Mouse (Mus musculus): ENCODE data around the gene Defb13. TPM values are rescaled to one million over a fixed set of nuclear protein-coding genes. Genes with fewer than 3 reads are reported as not detected.
A peak's percentile ranks its signal among the peaks of the same experiment; 100 is the strongest.
"Not testable (repeated sequence)": the region's sequence is repeated elsewhere in the genome, so short reads cannot be mapped to it uniquely, and the experiment has no call there.

Gene Defb13
- polyA plus RNA-seq (2012; rRNA removed): not detected in 2 replicates

DNA sequence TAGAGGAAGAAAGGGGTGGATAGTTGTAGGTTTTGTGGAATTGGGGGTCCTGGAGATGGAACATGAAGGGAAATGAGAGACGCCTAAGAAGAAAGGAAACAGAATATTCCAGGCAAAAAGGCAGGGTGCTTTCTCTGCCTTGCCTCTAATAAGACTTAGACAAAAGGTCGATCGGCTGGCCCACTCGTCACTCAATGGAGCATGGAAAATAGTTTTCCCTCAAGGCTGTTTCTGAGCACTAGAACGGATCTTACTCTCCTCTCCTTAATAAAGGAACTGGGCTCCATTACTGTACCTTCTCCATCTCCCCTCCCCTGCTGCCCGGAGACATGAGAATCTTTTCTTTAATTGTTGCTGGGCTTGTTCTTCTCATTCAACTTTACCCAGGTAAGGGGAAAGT lies at the start of gene Defb13:
Gene Defb13, plus strand, starts transcription at position 301 of the 400 bp plus-strand sequence.
- DNase-seq (ENCODE audit: low read depth): no peak
- no peak for TF ChIP-seq POLR2A (IDR thresholded peaks at IDR 0.05; ENCODE audit: borderline replicate concordance, extremely low read depth, insufficient read depth, insufficient read length, poor library complexity, severe bottlenecking)
- no peak for TF ChIP-seq CTCF (IDR thresholded peaks at IDR 0.05; ENCODE audit: borderline replicate concordance, extremely low read depth, insufficient read depth, insufficient read length)

DNA sequence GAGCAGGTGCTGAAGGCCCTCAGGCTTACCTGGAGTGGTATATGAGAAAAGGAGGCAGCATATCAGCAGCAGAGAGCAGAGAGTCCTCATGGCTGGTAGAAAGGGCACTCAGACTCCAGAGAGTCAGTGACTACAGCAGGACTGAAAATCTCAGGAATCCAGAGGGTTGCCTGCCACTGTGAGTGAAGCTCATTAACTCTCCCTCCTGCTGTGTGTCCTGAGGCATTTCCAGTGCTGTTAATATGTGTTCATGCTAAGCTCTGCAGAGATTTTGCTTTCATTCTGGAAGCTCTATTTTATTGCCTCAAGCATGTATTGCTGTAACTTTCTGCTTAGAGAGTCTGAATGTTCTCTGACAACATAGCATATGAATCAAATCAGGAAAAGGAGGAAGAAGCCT lies 40.3 kb upstream of the Defb13 start, which contains the start of gene Defb11:
Gene Defb11, minus strand, starts transcription at position 123 of the 400 bp plus-strand sequence.
- DNase-seq (ENCODE audit: low read depth): peak; percentile 25

DNA sequence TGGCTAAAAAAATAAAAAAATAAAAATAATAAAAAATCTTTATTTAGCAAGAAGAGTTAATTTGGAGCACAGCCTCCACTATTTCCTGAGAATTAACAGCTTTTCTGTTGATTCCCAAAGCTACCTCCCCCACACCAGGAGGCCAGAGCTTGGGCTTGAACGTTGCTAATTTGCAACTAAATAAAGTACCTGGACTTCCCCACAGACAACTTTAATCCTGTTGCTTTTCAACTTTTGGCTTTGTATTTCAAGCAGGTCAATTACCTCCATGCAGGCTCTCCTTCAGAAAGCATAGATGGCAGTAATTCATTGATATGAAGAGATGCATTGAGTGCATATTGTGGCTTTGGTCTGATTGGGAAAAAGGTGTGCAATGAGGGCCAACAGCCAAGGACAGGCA lies 34.6 kb upstream of the Defb13 start:
- TF ChIP-seq CTCF (IDR thresholded peaks at IDR 0.05; ENCODE audit: borderline replicate concordance, extremely low read depth, insufficient read depth, insufficient read length) (no peak), POLR2A (IDR thresholded peaks at IDR 0.05; ENCODE audit: borderline replicate concordance, extremely low read depth, insufficient read depth, insufficient read length, poor library complexity, severe bottlenecking) (no peak)
- DNase-seq (ENCODE audit: low read depth): no peak

DNA sequence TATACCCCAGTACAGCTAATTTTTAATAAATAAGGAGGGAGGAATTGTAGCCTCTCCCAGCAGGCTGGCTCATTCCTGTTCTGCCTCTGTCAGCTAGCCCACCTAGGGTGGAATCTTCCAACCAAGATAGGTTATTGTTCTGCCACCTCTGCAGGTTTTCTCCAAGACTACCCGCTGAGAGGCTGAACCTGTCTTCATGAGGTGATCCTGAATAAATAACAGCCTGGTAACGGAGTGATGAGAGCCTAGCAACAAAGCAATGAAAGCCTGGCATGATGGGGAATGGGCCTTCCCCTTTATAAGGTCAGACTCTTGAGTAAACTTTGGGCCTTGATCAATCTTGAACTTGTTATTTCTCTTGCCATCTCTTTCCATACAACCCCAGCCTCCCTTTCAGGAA lies 34.0 kb upstream of the Defb13 start:
- TF ChIP-seq CTCF (IDR thresholded peaks at IDR 0.05; ENCODE audit: borderline replicate concordance, extremely low read depth, insufficient read depth, insufficient read length): no peak
- no peak for TF ChIP-seq POLR2A (IDR thresholded peaks at IDR 0.05; ENCODE audit: borderline replicate concordance, extremely low read depth, insufficient read depth, insufficient read length, poor library complexity, severe bottlenecking)
- no peak for DNase-seq (ENCODE audit: low read depth)

DNA sequence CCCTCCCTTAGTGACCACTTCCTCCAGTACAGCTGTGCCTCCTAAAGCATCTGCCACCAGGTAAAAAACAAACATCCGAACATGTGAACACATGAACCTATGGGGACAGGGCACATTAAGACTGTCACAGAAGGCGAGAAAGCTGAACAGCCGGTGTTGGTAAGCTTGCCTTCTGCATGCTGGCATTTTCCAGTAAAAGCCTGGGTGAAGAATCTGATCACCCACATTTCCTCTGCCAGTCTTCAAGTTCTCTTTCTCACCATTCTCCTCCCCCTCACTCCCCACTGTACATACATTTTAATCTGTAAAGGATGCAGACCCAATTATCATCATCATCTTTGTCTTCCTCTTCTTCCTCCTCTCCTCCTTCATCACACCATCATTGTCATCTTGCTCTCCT lies 30.9 kb upstream of the Defb13 start:
- TF ChIP-seq CTCF (IDR thresholded peaks at IDR 0.05; ENCODE audit: borderline replicate concordance, extremely low read depth, insufficient read depth, insufficient read length) (no peak), POLR2A (IDR thresholded peaks at IDR 0.05; ENCODE audit: borderline replicate concordance, extremely low read depth, insufficient read depth, insufficient read length, poor library complexity, severe bottlenecking) (no peak)
- no peak for DNase-seq (ENCODE audit: low read depth)

DNA sequence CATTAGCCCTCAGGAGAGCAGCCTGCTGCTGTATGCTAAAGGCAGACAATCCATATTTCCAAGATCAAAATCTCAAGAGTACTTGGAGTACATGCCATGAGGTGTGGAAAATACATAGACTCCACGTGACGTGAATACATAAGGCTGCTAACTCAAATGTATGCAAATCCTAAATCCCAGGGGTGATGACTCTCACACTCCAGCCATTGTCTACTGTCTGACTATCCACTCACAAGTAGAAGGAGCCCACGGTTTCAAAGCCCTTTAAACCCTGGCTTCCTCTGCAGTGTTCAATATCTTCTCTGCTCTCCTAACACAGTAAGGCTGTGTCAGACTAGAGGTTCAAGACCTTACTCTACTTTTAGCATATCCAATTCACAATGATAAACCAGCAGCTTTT lies 15.8 kb upstream of the Defb13 start:
- not testable (repeated sequence) for DNase-seq (ENCODE audit: low read depth)

DNA sequence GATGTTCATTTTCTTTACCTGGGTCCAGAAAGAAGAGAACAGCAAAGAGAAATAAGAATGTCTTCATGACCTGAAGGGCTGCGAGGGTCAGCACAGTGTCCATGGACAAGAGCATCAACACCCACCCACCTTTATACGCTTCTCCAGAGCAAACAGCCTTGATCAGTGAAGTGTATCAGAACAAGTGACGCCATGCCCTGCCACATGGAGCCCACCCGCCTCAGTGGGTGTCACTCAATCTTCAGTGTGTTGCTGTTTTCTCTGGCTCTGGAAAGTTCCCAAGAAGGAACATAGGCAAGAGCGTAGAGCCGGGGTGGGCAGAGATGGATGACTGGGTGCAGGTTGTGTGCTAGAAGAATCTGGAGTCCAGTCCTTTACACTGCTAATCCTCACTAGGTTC lies 14.0 kb upstream of the Defb13 start, which contains the start of gene Defb15:
Gene Defb15, minus strand, starts transcription at position 101 of the 400 bp plus-strand sequence.
- no peak for TF ChIP-seq CTCF (IDR thresholded peaks at IDR 0.05; ENCODE audit: borderline replicate concordance, extremely low read depth, insufficient read depth, insufficient read length)
- no peak for TF ChIP-seq POLR2A (IDR thresholded peaks at IDR 0.05; ENCODE audit: borderline replicate concordance, extremely low read depth, insufficient read depth, insufficient read length, poor library complexity, severe bottlenecking)
- no peak for DNase-seq (ENCODE audit: low read depth)

DNA sequence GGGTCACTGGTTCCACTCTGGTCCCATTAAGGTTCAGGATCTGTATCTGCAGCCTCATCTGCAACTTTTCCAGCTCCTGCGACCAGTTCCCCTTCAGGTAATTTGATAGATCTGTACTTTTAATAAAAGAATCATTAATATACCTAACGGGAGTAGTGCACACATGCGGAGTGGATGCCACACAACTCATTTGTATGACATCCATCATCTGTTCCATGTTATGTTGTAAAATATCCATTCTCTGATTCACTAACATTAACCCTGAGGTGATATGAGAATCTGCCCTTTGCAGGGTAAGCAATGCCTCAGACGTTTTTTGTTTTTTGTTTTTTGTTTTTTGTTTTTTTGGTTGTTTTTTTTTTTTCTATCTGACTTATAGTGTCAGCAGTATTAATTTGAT lies 8.5 kb upstream of the Defb13 start, which contains the start of gene Defb35:
Gene Defb35, plus strand, starts transcription at position 301 of the 400 bp plus-strand sequence.
- DNase-seq (ENCODE audit: low read depth): not testable (repeated sequence)

DNA sequence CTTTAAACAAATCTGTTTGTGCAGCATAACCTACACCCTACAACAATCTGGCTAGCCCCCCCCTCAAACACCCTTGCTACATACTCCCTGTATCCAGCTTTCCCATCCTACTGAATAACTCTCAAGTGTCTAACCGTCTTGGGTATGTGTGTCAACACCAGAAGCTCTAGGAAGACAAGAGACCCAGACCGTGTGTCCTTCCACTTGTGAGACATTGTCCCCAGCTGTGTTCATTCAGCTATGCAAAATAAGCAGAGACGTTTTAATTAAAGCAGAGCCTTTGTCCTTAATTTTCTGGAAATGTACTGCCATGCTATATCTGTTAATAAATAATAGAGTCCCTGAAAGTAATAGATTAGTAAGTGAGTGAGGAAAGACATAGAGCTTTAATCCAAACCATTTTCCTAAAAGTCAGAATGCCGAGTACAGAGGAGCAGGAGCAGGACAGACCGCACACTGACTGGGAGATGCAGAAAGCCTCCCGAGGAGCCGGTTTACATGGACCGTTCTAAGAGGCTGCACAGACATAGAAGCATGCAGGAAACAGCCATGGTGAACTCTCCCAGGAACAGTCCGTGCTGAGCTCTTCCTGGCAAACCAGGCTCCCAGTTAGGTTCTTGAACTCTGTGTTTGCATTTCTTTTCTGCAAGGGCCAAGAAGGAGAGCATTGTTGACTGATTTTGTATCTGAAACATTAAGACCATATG lies 902 bp downstream of the Defb13 start:
- no peak for TF ChIP-seq POLR2A (IDR thresholded peaks at IDR 0.05; ENCODE audit: borderline replicate concordance, extremely low read depth, insufficient read depth, insufficient read length, poor library complexity, severe bottlenecking)
- no peak for TF ChIP-seq CTCF (IDR thresholded peaks at IDR 0.05; ENCODE audit: borderline replicate concordance, extremely low read depth, insufficient read depth, insufficient read length)

DNA sequence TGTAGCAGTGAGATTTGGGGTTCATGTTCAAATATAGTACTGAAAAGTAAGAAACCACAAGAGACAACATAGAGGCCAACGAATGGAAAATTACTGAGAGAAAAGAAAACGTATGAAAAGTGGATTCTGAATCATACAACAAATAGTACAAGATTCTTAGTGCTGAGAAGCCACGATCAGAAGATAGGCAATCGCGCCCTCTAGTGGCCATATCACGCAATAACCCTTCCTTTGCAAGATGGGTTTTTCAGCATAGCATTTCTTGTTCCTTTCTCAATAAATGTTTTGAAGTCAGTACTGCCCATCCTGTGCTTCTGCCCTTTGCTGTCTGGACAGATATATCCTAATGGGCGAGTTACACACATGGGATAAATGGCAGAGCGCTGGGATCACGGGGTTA lies 8.8 kb downstream of the Defb13 start:
- peak; percentile 76 for DNase-seq (ENCODE audit: low read depth)
- no peak for TF ChIP-seq POLR2A (IDR thresholded peaks at IDR 0.05; ENCODE audit: borderline replicate concordance, extremely low read depth, insufficient read depth, insufficient read length, poor library complexity, severe bottlenecking)
- TF ChIP-seq CTCF (IDR thresholded peaks at IDR 0.05; ENCODE audit: borderline replicate concordance, extremely low read depth, insufficient read depth, insufficient read length): peak; percentile 79; the same call in 1 of the 2 replicates

More for the DNA sequence above, 902 bp downstream of the Defb13 start:
- no peak for DNase-seq (ENCODE audit: low read depth)

DNA sequence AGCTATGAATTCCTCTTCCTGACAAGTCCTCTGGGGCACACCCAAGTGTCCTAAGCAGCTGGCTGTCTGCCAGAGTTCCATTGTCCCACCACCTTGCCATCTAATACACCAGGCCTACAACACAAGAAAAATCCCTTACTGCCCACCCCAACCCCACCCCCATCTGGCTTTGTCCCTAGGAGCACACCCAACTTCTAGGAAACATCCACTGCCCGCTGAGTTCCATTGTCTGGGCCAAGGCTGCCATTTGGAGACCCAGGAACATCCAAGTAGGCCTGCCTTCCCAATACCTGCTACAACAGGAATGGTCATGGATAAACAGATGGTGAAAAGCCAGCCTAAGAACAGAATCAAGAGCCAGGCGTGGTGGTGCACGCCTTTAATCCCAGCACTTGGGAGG lies 9.8 kb downstream of the Defb13 start:
- no peak for TF ChIP-seq CTCF (IDR thresholded peaks at IDR 0.05; ENCODE audit: borderline replicate concordance, extremely low read depth, insufficient read depth, insufficient read length)
- no peak for TF ChIP-seq POLR2A (IDR thresholded peaks at IDR 0.05; ENCODE audit: borderline replicate concordance, extremely low read depth, insufficient read depth, insufficient read length, poor library complexity, severe bottlenecking)
- DNase-seq (ENCODE audit: low read depth): no peak

DNA sequence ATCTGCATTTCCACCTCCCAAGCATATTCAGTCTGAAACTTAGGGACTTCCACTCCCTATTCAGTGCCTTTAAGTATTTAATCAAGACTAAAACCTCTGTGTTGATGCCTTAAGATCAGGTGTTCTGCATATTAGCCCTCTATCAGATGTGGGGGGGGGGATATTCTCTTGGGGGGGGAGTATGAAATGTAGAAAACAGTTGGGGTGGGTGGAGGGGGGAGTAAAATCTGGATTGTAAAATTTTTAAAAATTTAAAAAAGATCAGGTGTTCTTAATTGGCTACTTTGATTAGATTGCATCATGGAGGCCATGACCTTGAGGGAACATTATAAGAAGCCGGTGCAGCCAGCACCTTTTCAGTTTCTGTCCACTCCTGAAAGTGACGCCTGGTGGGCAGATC lies 11.9 kb downstream of the Defb13 start, which contains the start of gene Fam90a1a:
Gene Fam90a1a, plus strand, starts transcription at position 301 of the 400 bp plus-strand sequence.
- no peak for TF ChIP-seq CTCF (IDR thresholded peaks at IDR 0.05; ENCODE audit: borderline replicate concordance, extremely low read depth, insufficient read depth, insufficient read length)
- TF ChIP-seq POLR2A (IDR thresholded peaks at IDR 0.05; ENCODE audit: borderline replicate concordance, extremely low read depth, insufficient read depth, insufficient read length, poor library complexity, severe bottlenecking): no peak
- DNase-seq (ENCODE audit: low read depth): no peak

DNA sequence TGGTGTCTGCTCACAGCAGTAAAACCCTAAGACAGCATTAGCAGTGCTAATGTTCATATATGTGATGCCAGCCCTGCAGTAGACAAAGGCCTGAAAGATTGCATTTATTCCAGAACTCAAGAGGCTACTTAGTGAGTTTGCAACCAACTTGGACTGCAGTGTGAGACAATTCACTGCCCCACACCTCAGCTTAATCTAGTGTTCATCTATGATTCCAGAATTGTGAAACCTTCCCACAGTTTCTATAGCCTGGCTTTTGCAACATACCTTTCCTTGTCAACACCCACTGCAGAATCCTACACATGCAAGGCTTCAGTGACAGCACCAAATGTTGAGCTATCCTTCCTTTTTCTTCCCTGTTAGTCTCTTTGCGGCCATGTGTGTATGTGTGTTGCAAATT lies 20.1 kb downstream of the Defb13 start:
- DNase-seq (ENCODE audit: low read depth): no peak
- TF ChIP-seq CTCF (IDR thresholded peaks at IDR 0.05; ENCODE audit: borderline replicate concordance, extremely low read depth, insufficient read depth, insufficient read length): no peak
- no peak for TF ChIP-seq POLR2A (IDR thresholded peaks at IDR 0.05; ENCODE audit: borderline replicate concordance, extremely low read depth, insufficient read depth, insufficient read length, poor library complexity, severe bottlenecking)
